Mouse (Mus musculus): ENCODE data around the gene Ankrd33b.

DNA sequence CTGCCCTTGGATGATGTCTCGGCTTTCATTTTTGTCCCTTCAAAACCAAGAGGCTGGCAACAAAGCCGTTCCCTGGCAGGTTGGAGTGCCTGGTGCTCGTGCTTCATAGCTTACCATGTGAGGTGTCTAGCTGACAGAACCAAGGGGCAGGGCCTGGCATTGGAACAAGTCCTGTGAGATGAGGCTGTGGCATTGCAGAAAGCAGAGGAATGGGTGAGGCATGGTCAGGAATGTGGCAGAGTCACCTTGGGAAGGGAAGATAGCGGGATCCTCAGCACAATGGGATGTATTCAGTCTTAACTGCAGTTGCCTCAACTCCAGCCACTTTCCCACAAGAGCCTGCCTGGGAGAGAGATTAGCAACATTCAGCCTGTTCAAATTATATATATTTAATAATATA is 24.6 kb upstream of the Ankrd33b start:
- no peak for TF ChIP-seq GATA1 (IDR thresholded peaks at IDR 0.05; ENCODE audit: low read length)
- TF ChIP-seq TAL1 (IDR thresholded peaks at IDR 0.05; ENCODE audit: low read length): no peak
